Mouse (Mus musculus) liver, postnatal 0 days (tissue): ENCODE results near the gene Acoxl. TPM values are rescaled to one million over a fixed set of nuclear protein-coding genes. Genes with fewer than 3 reads are reported as not detected.

Experiments used
- ATAC-seq: fragments of 200-750 bp; cut with Nextera tagmentation; 2 replicates; pipeline ENCODE4 v1.8.0; 2017; ENCODE audit warnings: mild to moderate bottlenecking, moderate library complexity
- DNase-seq: peaks from one replicate; pipeline ENCODE4 v3.0.0-alpha.2; 2016
- H3K27ac ChIP-seq: fragments of 300-500 bp; sonication (generic); 2 replicates; pipeline ENCODE4 v1.5.1; 2014; ENCODE audit warnings: antibody characterized with exemption, moderate library complexity, mild to moderate bottlenecking, low read depth
- H3K27me3 ChIP-seq: fragments of 300-500 bp; sonication (generic); 2 replicates; pipeline ENCODE4 v1.6.1; 2014; ENCODE audit warnings: low read length, control low read depth, mixed read lengths; ENCODE audit not compliant: insufficient read depth
- H3K36me3 ChIP-seq: fragments of 300-500 bp; sonication (generic); replicated peaks from 2 replicates; pipeline ENCODE4 v1.6.1; 2014; ENCODE audit warnings: mild to moderate bottlenecking, control low read depth, low read length, moderate library complexity, mixed read lengths; ENCODE audit not compliant: insufficient read depth
- H3K4me1 ChIP-seq: fragments of 300-500 bp; sonication (generic); 2 replicates; pipeline ENCODE4 v1.6.1; 2014; ENCODE audit warnings: antibody characterized with exemption, mild to moderate bottlenecking, control low read depth; ENCODE audit not compliant: insufficient read depth
- H3K4me2 ChIP-seq: fragments of 300-500 bp; sonication (generic); 2 replicates; pipeline ENCODE4 v1.6.1; 2014; ENCODE audit warnings: low read depth, mild to moderate bottlenecking, low read length, moderate library complexity, mixed read lengths
- H3K4me3 ChIP-seq: fragments of 300-500 bp; sonication (generic); 2 replicates; pipeline ENCODE4 v1.5.1; 2014; ENCODE audit warnings: low read depth, low read length
- H3K9ac ChIP-seq: fragments of 300-500 bp; sonication (generic); replicated peaks from 2 replicates; pipeline ENCODE4 v1.6.1; 2014; ENCODE audit warnings: mild to moderate bottlenecking, moderate library complexity
- H3K9me3 ChIP-seq: fragments of 300-500 bp; sonication (generic); 2 replicates; pipeline ENCODE4 v1.6.1; 2016; ENCODE audit warnings: mild to moderate bottlenecking, control low read depth, low read length, mixed read lengths
- CTCF ChIP-seq: sonication (generic); IDR thresholded peaks from 2 replicates; pipeline ENCODE4 v1.5.1; 2016; ENCODE audit warnings: antibody characterized with exemption, low read depth
- EP300 ChIP-seq: IDR thresholded peaks from 2 replicates; pipeline ENCODE4 v1.6.1; 2016; ENCODE audit warnings: antibody characterized with exemption, low read depth, mild to moderate bottlenecking
- WGBS: fragments of 180-500 bp; shearing (Covaris S2); extraction: QIAGEN DNeasy Blood & Tissue Kit; methylation state at CpG from one replicate; pipeline ENCODE4 v1.1.7; 2014; ENCODE audit not compliant: insufficient replicate concordance; 5-methylcytosine and 5-hydroxymethylcytosine counted together
- polyA plus RNA-seq: library from polyadenylated mRNA; unstranded; fragments of >200 nt; fragmentation: Nextera tagmentation; extraction: Ambion mirVana; gene quantifications from 2 replicates; pipeline ENCODE4 v1.2.1, GENCODE M21; 2015

The Acoxl gene
- polyA plus RNA-seq, 1 experiment from 2014 or later, result 0.05 TPM

- H3K27me3 ChIP-seq, result no peaks in the 10 kb centered on the region
- no peak for DNase-seq
- no peaks in the 10 kb centered on the region for H3K36me3 ChIP-seq
- H3K4me2 ChIP-seq, result no peak overlapping the region
- H3K4me3 ChIP-seq, result no peak overlapping the region
- TF ChIP-seq EP300 (no peak), CTCF (no peak)
- no peak for ATAC-seq
- no peaks in the 10 kb centered on the region for H3K9me3 ChIP-seq
- peaks cover 4% of the 10 kb centered on the region; the same call in 1 of the 2 replicates for H3K4me1 ChIP-seq
- H3K9ac ChIP-seq, result no peak overlapping the region
- 53% methylated on average over 6 of the region's 6 CpGs for WGBS
- H3K27ac ChIP-seq, result no peak overlapping the region
Observed at GRCm38 (mm10) chr2:128060213-128060612, 221.5 kb downstream of the Acoxl start.

GRCm38 (mm10) chr2:128060680-128061287, 222.1 kb downstream of the Acoxl start:
- TF ChIP-seq CTCF (no peak), EP300 (no peak)
- peaks cover 4% of the 10 kb centered on the region; the same call in 1 of the 2 replicates for H3K4me1 ChIP-seq
- H3K9me3 ChIP-seq, result no peaks in the 10 kb centered on the region
- H3K9ac ChIP-seq, result no peak overlapping the region
- ATAC-seq, result no peak
- H3K4me2 ChIP-seq, result no peak overlapping the region
- H3K27ac ChIP-seq, result no peak overlapping the region
- no peak overlapping the region for H3K4me3 ChIP-seq
- no peaks in the 10 kb centered on the region for H3K27me3 ChIP-seq
- DNase-seq, result no peak
- WGBS, result 38% methylated on average over 6 of the region's 6 CpGs
- no peaks in the 10 kb centered on the region for H3K36me3 ChIP-seq

- Histone ChIP-seq H3K9ac (no peak overlapping the region), H3K4me3 (no peak overlapping the region), H3K27ac (no peak overlapping the region), H3K9me3 (no peaks in the 10 kb centered on the region), H3K4me1 (peaks cover 4% of the 10 kb centered on the region; the same call in 1 of the 2 replicates), H3K4me2 (no peak overlapping the region), H3K27me3 (no peaks in the 10 kb centered on the region), H3K36me3 (no peaks in the 10 kb centered on the region)
- no peak for ATAC-seq
- no peak for DNase-seq
- TF ChIP-seq CTCF (no peak), EP300 (no peak)
- 64% methylated on average over 7 of the region's 7 CpGs for WGBS
Observed at GRCm38 (mm10) chr2:128061491-128061890, 222.8 kb downstream of the Acoxl start.

GRCm38 (mm10) chr2:128062756-128063155, 224.1 kb downstream of the Acoxl start:
- no peak for ATAC-seq
- Histone ChIP-seq H3K36me3 (no peaks in the 10 kb centered on the region), H3K27ac (no peak overlapping the region), H3K9me3 (no peaks in the 10 kb centered on the region), H3K4me1 (peaks cover 4% of the 10 kb centered on the region; the same call in 1 of the 2 replicates), H3K4me3 (no peak overlapping the region), H3K4me2 (no peak overlapping the region), H3K27me3 (no peaks in the 10 kb centered on the region), H3K9ac (no peak overlapping the region)
- TF ChIP-seq CTCF, result no peak
- no peak for TF ChIP-seq EP300
- WGBS, result 55% methylated on average over 6 of the region's 6 CpGs
- no peak for DNase-seq

GRCm38 (mm10) chr2:128065013-128065412, 226.3 kb downstream of the Acoxl start:
- Histone ChIP-seq H3K27me3 (no peaks in the 10 kb centered on the region), H3K36me3 (no peaks in the 10 kb centered on the region), H3K4me1 (peaks cover 4% of the 10 kb centered on the region; the same call in 1 of the 2 replicates), H3K4me2 (no peak overlapping the region), H3K9ac (no peak overlapping the region), H3K27ac (no peak overlapping the region), H3K4me3 (no peak overlapping the region), H3K9me3 (no peaks in the 10 kb centered on the region)
- WGBS, result 73% methylated on average over 2 of the region's 2 CpGs
- TF ChIP-seq CTCF (no peak), EP300 (no peak)
- DNase-seq (no peak), ATAC-seq (no peak)

GRCm38 (mm10) chr2:128065576-128065975, 226.9 kb downstream of the Acoxl start:
- no peak for TF ChIP-seq EP300
- no peak for TF ChIP-seq CTCF
- ATAC-seq (no peak), DNase-seq (no peak)
- no peaks in the 10 kb centered on the region for H3K27me3 ChIP-seq
- 42% methylated on average over 2 of the region's 2 CpGs for WGBS
- no peaks in the 10 kb centered on the region for H3K9me3 ChIP-seq
- H3K9ac ChIP-seq, result no peak overlapping the region
- peaks cover 4% of the 10 kb centered on the region; the same call in 1 of the 2 replicates for H3K4me1 ChIP-seq
- no peak overlapping the region for H3K27ac ChIP-seq
- no peaks in the 10 kb centered on the region for H3K36me3 ChIP-seq
- no peak overlapping the region for H3K4me2 ChIP-seq
- H3K4me3 ChIP-seq, result no peak overlapping the region
